Mouse (Mus musculus) kidney, embryonic 15.5 days (tissue): ENCODE measurements around the gene Trpc3. TPM values are rescaled to one million over a fixed set of nuclear protein-coding genes. Genes with fewer than 3 reads are reported as not detected.
A peak's percentile ranks its signal among the peaks of the same experiment; 100 is the strongest.

ENCODE experiments used
- ATAC-seq: fragments of 200-750 bp; cut with Nextera tagmentation; replicated peaks from 2 replicates; pipeline ENCODE4 v1.8.0; 2017; ENCODE audit warnings: moderate TSS enrichment; ENCODE audit not compliant: low FRiP score
- H3K27ac ChIP-seq: fragments of 300-500 bp; sonication (generic); 2 replicates; pipeline ENCODE4 v1.5.1; 2015; ENCODE audit warnings: mild to moderate bottlenecking, inconsistent platforms
- H3K27me3 ChIP-seq: fragments of 300-500 bp; sonication (generic); 2 replicates; pipeline ENCODE4 v1.6.1; 2015; ENCODE audit warnings: inconsistent platforms
- H3K36me3 ChIP-seq: fragments of 300-500 bp; sonication (generic); 2 replicates; pipeline ENCODE4 v1.6.1; 2015; ENCODE audit warnings: inconsistent platforms
- H3K4me1 ChIP-seq: fragments of 300-500 bp; sonication (generic); 2 replicates; pipeline ENCODE4 v1.6.1; 2015; ENCODE audit warnings: inconsistent platforms
- H3K4me2 ChIP-seq: fragments of 300-500 bp; sonication (generic); 2 replicates; pipeline ENCODE4 v1.6.1; 2015; ENCODE audit warnings: moderate library complexity, mild to moderate bottlenecking, inconsistent platforms
- H3K4me3 ChIP-seq: fragments of 300-500 bp; sonication (generic); replicated peaks from 2 replicates; pipeline ENCODE4 v1.5.1; 2015; ENCODE audit warnings: mild to moderate bottlenecking, inconsistent platforms
- H3K9ac ChIP-seq: fragments of 300-500 bp; sonication (generic); 2 replicates; pipeline ENCODE4 v1.6.1; 2015; ENCODE audit warnings: mild to moderate bottlenecking, inconsistent platforms
- H3K9me3 ChIP-seq: fragments of 300-500 bp; sonication (generic); replicated peaks from 2 replicates; pipeline ENCODE4 v1.6.1; 2016; ENCODE audit warnings: inconsistent platforms
- WGBS: fragments of 180-500 bp; shearing (Covaris S2); methylation state at CpG from one replicate; pipeline ENCODE4 v1.1.7; 2015; ENCODE audit warnings: mixed read lengths; 5-methylcytosine and 5-hydroxymethylcytosine counted together
- polyA plus RNA-seq: library from polyadenylated mRNA; unstranded; fragments of >200 nt; fragmentation: Nextera tagmentation; extraction: Ambion mirVana; gene quantifications from 2 replicates; pipeline ENCODE4 v1.2.1, GENCODE M21; 2015

Trpc3 gene
- polyA plus RNA-seq, 1 experiment from 2014 or later: 8.6 TPM

DNA sequence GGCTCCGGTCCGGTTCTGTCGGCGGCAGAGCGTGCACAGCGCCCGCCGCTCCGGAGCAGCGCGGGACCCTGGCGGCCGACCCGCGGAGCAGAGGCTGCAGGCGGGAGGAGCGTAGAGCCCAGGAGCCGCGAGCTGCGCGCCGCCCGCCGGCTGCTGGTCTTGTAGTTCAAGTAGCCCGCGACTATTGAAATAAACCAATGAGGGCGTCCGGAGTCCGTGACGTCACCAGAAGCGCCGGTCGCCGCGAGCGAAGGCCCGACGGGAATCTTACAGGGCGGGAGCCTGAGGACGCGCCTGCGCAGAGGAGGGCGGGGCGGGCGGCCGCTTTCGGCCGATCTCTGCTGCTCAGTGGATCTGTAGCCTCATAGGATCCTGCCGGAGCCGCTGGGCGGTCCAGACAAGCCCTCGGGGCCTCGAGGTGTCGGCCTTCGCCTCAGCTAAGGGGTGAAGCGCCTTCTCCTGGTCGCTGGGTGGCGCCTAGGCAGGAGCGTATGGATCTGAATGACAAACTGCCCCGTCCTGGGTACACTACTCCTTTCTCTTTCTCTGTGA, 118.1 kb downstream of the Trpc3 start, which contains the start of gene Ccna2:
Ccna2 (minus strand) TSS at position 324 of the 552 bp plus-strand sequence.
- peaks cover 41% of the 10 kb centered on the region for H3K36me3 ChIP-seq
- WGBS: under 1% methylated on average over 59 of the region's 60 CpGs
- peaks cover 20% of the 10 kb centered on the region for H3K4me1 ChIP-seq
- H3K27me3 ChIP-seq: no peaks in the 10 kb centered on the region
- H3K4me2 ChIP-seq: peak within 1 kb of the TSS; percentile 82
- H3K27ac ChIP-seq: peak within 1 kb of the TSS; percentile 81
- peak within 1 kb of the TSS; percentile 68 for H3K4me3 ChIP-seq
- H3K9ac ChIP-seq: peak within 1 kb of the TSS; percentile 82
- peak; percentile 100 for ATAC-seq
- H3K9me3 ChIP-seq: no peaks in the 10 kb centered on the region

DNA sequence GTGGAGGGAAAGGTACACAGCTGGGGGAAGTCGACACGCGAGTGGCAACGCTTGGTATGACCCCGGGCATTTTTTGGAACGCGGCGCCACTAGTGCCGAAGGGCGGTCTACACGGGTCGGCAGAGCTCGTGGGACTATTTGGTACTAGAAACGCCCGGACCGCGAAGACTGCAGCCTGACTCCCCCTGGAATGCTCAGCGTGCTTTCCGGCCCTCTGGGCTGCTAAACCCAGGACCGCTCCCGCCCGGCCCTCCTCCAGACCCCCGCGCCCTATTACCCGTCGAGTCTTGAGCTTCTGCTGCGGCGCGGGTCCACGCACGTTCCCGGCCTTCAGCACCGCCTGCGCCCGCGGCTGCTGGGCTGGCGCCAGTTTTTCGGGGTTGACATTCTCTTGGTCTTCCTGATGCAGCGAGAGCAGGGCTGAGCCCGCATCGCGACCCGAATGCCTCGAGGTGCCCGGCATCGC, 118.6 kb downstream of the Trpc3 start:
- Histone ChIP-seq H3K9me3 (no peaks in the 10 kb centered on the region), H3K36me3 (peaks cover 46% of the 10 kb centered on the region), H3K27ac (peak overlapping the region; percentile 81), H3K4me2 (peak overlapping the region; percentile 82), H3K9ac (peak overlapping the region; percentile 82), H3K27me3 (no peaks in the 10 kb centered on the region), H3K4me1 (peaks cover 20% of the 10 kb centered on the region), H3K4me3 (peak overlapping the region; percentile 68)
- under 1% methylated on average over 46 of the region's 46 CpGs for WGBS
- ATAC-seq: peak; percentile 35

Other genes with a start within 250 kb of the Trpc3 start
- gene Anxa5, start 214.3 kb downstream of the Trpc3 start, polyA plus RNA-seq: 289 and 314 TPM in 2 replicates
- gene 1810062G17Rik, start 214.2 kb downstream of the Trpc3 start, polyA plus RNA-seq: 1.2 and 1.8 TPM in 2 replicates
- 0.05 TPM in 2 replicates for gene Gm11549, start 168.4 kb downstream of the Trpc3 start, polyA plus RNA-seq
- 64.6 and 70.7 TPM in 2 replicates for gene Exosc9, start 137.6 kb downstream of the Trpc3 start, polyA plus RNA-seq
- 185 and 190 TPM in 2 replicates for gene Ccna2, start 118.0 kb downstream of the Trpc3 start, polyA plus RNA-seq
- 17.5 TPM in 2 replicates for gene Bbs7, start 76.7 kb downstream of the Trpc3 start, polyA plus RNA-seq
- gene 4932438A13Rik, start 172.9 kb upstream of the Trpc3 start, polyA plus RNA-seq: 42.3 and 49.6 TPM in 2 replicates